Mouse (Mus musculus) liver, adult 2 months (tissue): ENCODE measurements around the gene Nsmf.

Experiments
- CTCF ChIP-seq: fragments of 200-500 bp; IDR thresholded peaks from 2 replicates; pipeline ENCODE4 v1.5.1; 2011; ENCODE audit warnings: low read depth, low read length, control low read depth
- POLR2A ChIP-seq: fragments of 200-500 bp; IDR thresholded peaks from 2 replicates; pipeline ENCODE4 v1.6.1; 2011; ENCODE audit warnings: low read length, control low read depth; ENCODE audit not compliant: insufficient read depth; ENCODE audit errors: extremely low read depth

DNA sequence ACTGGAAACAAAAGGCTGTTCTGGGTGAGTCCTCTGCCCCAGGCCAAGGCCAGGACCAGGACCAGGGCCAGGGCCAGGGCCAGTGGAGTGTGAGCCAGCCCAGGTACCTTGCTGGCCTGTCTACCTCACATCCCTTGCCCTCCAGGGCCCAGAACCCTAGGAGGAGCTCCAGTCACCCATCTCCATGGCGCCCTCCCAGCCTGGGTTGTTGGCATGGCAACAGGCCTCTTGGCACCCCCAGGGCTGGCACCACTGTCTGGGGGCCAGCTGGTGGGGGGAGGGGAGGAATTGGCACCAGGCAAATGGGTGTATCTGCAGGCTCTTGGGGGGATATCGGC is 882 bp downstream of the Nsmf start:
- no peak for TF ChIP-seq CTCF
- no peak for TF ChIP-seq POLR2A
